In genomic region chr5:36006106-36006505, GRCm38 (mm10) we compare ENCODE assay signal across 26 mouse cellular contexts.
DNase-seq lines count a peak whose midpoint lies in the region.
"Had no signal": no experiment of that assay in that cellular context is flagged by ENCODE, and none has a peak within 500 bp of the region (broad histone marks: within the 10 kb centered on the region; RNA-seq: fewer than 3 reads in every experiment).

No protein-coding gene starts in this region.

- H3K9me3 ChIP-seq in midbrain, embryonic 10.5 days (replicated peaks): no peaks in the 10 kb centered on the region
- H3K9me3 ChIP-seq: embryonic facial prominence, embryonic 12.5 days; forebrain, embryonic 15.5 days; hindbrain, embryonic 10.5 days; limb, embryonic 10.5 days; limb, embryonic 15.5 days; midbrain, embryonic 12.5 days had no signal

- peak; percentile 72 for DNase-seq in CD4-positive, CD25-positive, alpha-beta regulatory T cell, adult 2 months (ENCODE audit: low read depth, low spot score)
- DNase-seq in T-cell, adult 2 months (ENCODE audit: low spot score): peak; percentile 65
- DNase-seq in thymus, adult 18-20 months: peak; percentile 32 to 44
- peak; percentile 58 for DNase-seq in thymus, postnatal 25 days
- no peak for DNase-seq in ovary, postnatal 36 days (ENCODE audit: low spot score)
- no peak for DNase-seq in gastrocnemius, adult 18-20 months (ENCODE audit: low spot score)
- no peak for DNase-seq in midbrain, embryonic 10.5 days (ENCODE audit: low spot score)
- DNase-seq in ovary, adult 18-20 months (ENCODE audit: low spot score): no peak
- DNase-seq: adrenal gland, adult 8-10 months; cerebellum, adult 8-10 months; embryo, embryonic 11 days; heart, postnatal 14 days; kidney, postnatal 14 days; layer of hippocampus, adult 9-11 months; lung, adult 2 months; lung, postnatal 14 days; right cerebral cortex, postnatal 25 days had no signal

- H3K4me1 ChIP-seq in midbrain, embryonic 10.5 days: 0 out of 2 replicates have a peak, but pooled peaks cover 3% of the 10 kb centered on the region
- H3K4me1 ChIP-seq: embryonic facial prominence, embryonic 12.5 days; hindbrain, embryonic 10.5 days; limb, embryonic 10.5 days; limb, embryonic 15.5 days; midbrain, embryonic 12.5 days had no signal

- H3K27ac ChIP-seq in midbrain, embryonic 10.5 days (replicated peaks): no peak overlapping the region
- H3K27ac ChIP-seq: embryonic facial prominence, embryonic 12.5 days; hindbrain, embryonic 10.5 days; hindbrain, postnatal 0 days; limb, embryonic 10.5 days; limb, embryonic 15.5 days; liver, embryonic 14.5 days; midbrain, embryonic 12.5 days; stomach, postnatal 0 days had no signal

- no peaks in the 10 kb centered on the region for H3K27me3 ChIP-seq in midbrain, embryonic 10.5 days (ENCODE audit: low read depth, poor library complexity, severe bottlenecking)
- H3K27me3 ChIP-seq: embryonic facial prominence, embryonic 12.5 days; forebrain, embryonic 15.5 days; limb, embryonic 15.5 days; midbrain, embryonic 12.5 days had no signal

- H3K36me3 ChIP-seq in midbrain, embryonic 10.5 days: peaks cover 11% of the 10 kb centered on the region

- no peak overlapping the region for H3K4me3 ChIP-seq in midbrain, embryonic 10.5 days
- H3K4me3 ChIP-seq: embryonic facial prominence, embryonic 12.5 days; forebrain, embryonic 15.5 days; hindbrain, embryonic 10.5 days; limb, embryonic 10.5 days; limb, embryonic 15.5 days; midbrain, embryonic 12.5 days had no signal

- WGBS in midbrain, embryonic 10.5 days: 91% methylated on average over 8 of the region's 8 CpGs

Comparison
In these comparisons a context has a peak if more than half of its experiments do, and no peak if none do; other contexts are left out.
1. DNase-seq: peak in CD4-positive, CD25-positive, alpha-beta regulatory T cell, adult 2 months (single experiment), T-cell, adult 2 months (single experiment), thymus, adult 18-20 months (2 of 2) and thymus, postnatal 25 days (single experiment); none in ovary, postnatal 36 days (single experiment), gastrocnemius, adult 18-20 months (single experiment), midbrain, embryonic 10.5 days (single experiment) and ovary, adult 18-20 months (single experiment).